8 mouse cellular contexts compared by ENCODE assay signal in genomic region chr8:123807024-123807431, GRCm38 (mm10). TPM values are rescaled to one million over a fixed set of nuclear protein-coding genes. Genes with fewer than 3 reads are reported as not detected.
DNase-seq lines count a peak whose midpoint lies in the region; ATAC-seq and TF ChIP-seq lines count a peak whose summit lies in the region.

No protein-coding gene starts in this region.

- 0 out of 2 replicates have a peak, but pooled peaks have one; percentile 4 for TF ChIP-seq CTCF in hindbrain, postnatal 0 days (IDR thresholded peaks at IDR 0.05; ENCODE audit: low read depth)

- intact Hi-C loops in heart, postnatal 25 days (cut with DNase I), result no loop called here

- 9% methylated on average over 14 of the region's 14 CpGs for WGBS in embryonic facial prominence, embryonic 13.5 days
- WGBS in hindbrain, postnatal 0 days, result 4% methylated on average over 14 of the region's 14 CpGs
- 2% methylated on average over 14 of the region's 14 CpGs for WGBS in liver, embryonic 12.5 days (ENCODE audit: insufficient replicate concordance)
- 9% methylated on average over 14 of the region's 14 CpGs for WGBS in neural tube, embryonic 15.5 days

- H3K27me3 ChIP-seq in embryonic facial prominence, embryonic 13.5 days, result no peaks in the 10 kb centered on the region
- H3K27me3 ChIP-seq in hindbrain, postnatal 0 days (ENCODE audit: insufficient read depth, low read length), result no peaks in the 10 kb centered on the region
- H3K27me3 ChIP-seq in liver, embryonic 12.5 days (replicated peaks), result no peaks in the 10 kb centered on the region
- no peaks in the 10 kb centered on the region for H3K27me3 ChIP-seq in neural tube, embryonic 15.5 days (replicated peaks)

- H3K36me3 ChIP-seq in embryonic facial prominence, embryonic 13.5 days, result 0 out of 2 replicates have a peak, but pooled peaks cover 3% of the 10 kb centered on the region
- no peaks in the 10 kb centered on the region for H3K36me3 ChIP-seq in hindbrain, postnatal 0 days (ENCODE audit: insufficient read depth, low read length)
- H3K36me3 ChIP-seq in liver, embryonic 12.5 days, result peaks cover 13% of the 10 kb centered on the region
- peaks cover 2% of the 10 kb centered on the region; the same call in 1 of the 2 replicates for H3K36me3 ChIP-seq in neural tube, embryonic 15.5 days

- H3K27ac ChIP-seq in embryonic facial prominence, embryonic 13.5 days, result no peak overlapping the region
- 0 out of 2 replicates have a peak overlapping the region, but pooled peaks have one; percentile 82 for H3K27ac ChIP-seq in hindbrain, postnatal 0 days
- peak overlapping the region; percentile 71 for H3K27ac ChIP-seq in liver, embryonic 12.5 days
- no peak overlapping the region for H3K27ac ChIP-seq in neural tube, embryonic 15.5 days (replicated peaks)

- H3K9me3 ChIP-seq in embryonic facial prominence, embryonic 13.5 days, result no peaks in the 10 kb centered on the region
- no peaks in the 10 kb centered on the region for H3K9me3 ChIP-seq in hindbrain, postnatal 0 days (ENCODE audit: low read length)
- H3K9me3 ChIP-seq in liver, embryonic 12.5 days (replicated peaks), result no peaks in the 10 kb centered on the region
- H3K9me3 ChIP-seq in neural tube, embryonic 15.5 days (replicated peaks), result no peaks in the 10 kb centered on the region

- peak overlapping the region; percentile 89 for H3K4me3 ChIP-seq in embryonic facial prominence, embryonic 13.5 days
- peak overlapping the region; percentile 50 for H3K4me3 ChIP-seq in hindbrain, postnatal 0 days (ENCODE audit: low read length)
- H3K4me3 ChIP-seq in liver, embryonic 12.5 days, result peak overlapping the region; percentile 73
- peak overlapping the region; percentile 87 for H3K4me3 ChIP-seq in neural tube, embryonic 15.5 days (replicated peaks)

- peak; percentile 89 for DNase-seq in heart, adult 11 months
- DNase-seq in heart, postnatal 25 days (ENCODE audit: low spot score), result no peak
- DNase-seq in hindbrain, postnatal 0 days (ENCODE audit: low spot score), result peak; percentile 53
- no peak for DNase-seq in adrenal gland, postnatal 25 days
- DNase-seq in Muller cell, postnatal 12 days (ENCODE audit: inconsistent ontology term), result no peak

- peak overlapping the region; percentile 92 for H3K9ac ChIP-seq in embryonic facial prominence, embryonic 13.5 days
- H3K9ac ChIP-seq in hindbrain, postnatal 0 days (replicated peaks; ENCODE audit: low read length), result peak overlapping the region; percentile 69; the same call in 1 of the 2 replicates
- peak overlapping the region; percentile 80 for H3K9ac ChIP-seq in liver, embryonic 12.5 days
- peak overlapping the region; percentile 96; the same call in 1 of the 2 replicates for H3K9ac ChIP-seq in neural tube, embryonic 15.5 days (replicated peaks)

- peak overlapping the region; percentile 90 for H3K4me2 ChIP-seq in embryonic facial prominence, embryonic 13.5 days
- peak overlapping the region; percentile 86 for H3K4me2 ChIP-seq in hindbrain, postnatal 0 days (ENCODE audit: low read depth, low read length)
- peak overlapping the region; percentile 89 for H3K4me2 ChIP-seq in liver, embryonic 12.5 days
- H3K4me2 ChIP-seq in neural tube, embryonic 15.5 days, result peak overlapping the region; percentile 79

- peaks cover 32% of the 10 kb centered on the region for H3K4me1 ChIP-seq in embryonic facial prominence, embryonic 13.5 days
- peaks cover 15% of the 10 kb centered on the region for H3K4me1 ChIP-seq in hindbrain, postnatal 0 days (ENCODE audit: insufficient read depth, low read length)
- peaks cover 66% of the 10 kb centered on the region for H3K4me1 ChIP-seq in liver, embryonic 12.5 days
- H3K4me1 ChIP-seq in neural tube, embryonic 15.5 days, result peaks cover 37% of the 10 kb centered on the region

- ATAC-seq in embryonic facial prominence, embryonic 13.5 days (ENCODE audit: insufficient number of reproducible peaks, insufficient read depth, low FRiP score, low TSS enrichment, low read depth), result no peak
- ATAC-seq in hindbrain, postnatal 0 days, result no peak
- peak; percentile 73 for ATAC-seq in liver, embryonic 12.5 days
- no peak for ATAC-seq in neural tube, embryonic 15.5 days (ENCODE audit: low FRiP score)

RNA-seq across cellular contexts. Expression of gene Rab4a, which starts 1.2 kb away (rescaled TPM):
- total RNA-seq in heart, postnatal 25 days (2021), result 1 to 10 TPM; 8.2 to 8.7 TPM
- 48.9 and 51.7 TPM in 2 replicates for polyA plus RNA-seq in embryonic facial prominence, embryonic 13.5 days (2015; fragmentation: Nextera tagmentation; extraction: Ambion mirVana)
- total RNA-seq in hindbrain, postnatal 0 days (2014; rRNA removed), result 46.3 and 58.3 TPM in 2 replicates
- polyA plus RNA-seq in hindbrain, postnatal 0 days (2015; fragmentation: Nextera tagmentation; extraction: Ambion mirVana), result 94.7 and 96.8 TPM in 2 replicates
- polyA plus RNA-seq in liver, embryonic 12.5 days (2016; fragmentation: Nextera tagmentation; extraction: Ambion mirVana), result 36.3 and 38.3 TPM in 2 replicates
- polyA plus RNA-seq in neural tube, embryonic 15.5 days (2015; fragmentation: Nextera tagmentation; extraction: Ambion mirVana), result 78.2 and 87.0 TPM in 2 replicates
- 23.6 and 24.6 TPM in 2 replicates for total RNA-seq in adrenal gland, postnatal 25 days (2021)

RNA-seq across cellular contexts. Expression of gene Ccsap, which starts 53.0 kb away (rescaled TPM):
- total RNA-seq in heart, postnatal 25 days (2021), result 1 to 10 TPM; 1.3 to 1.6 TPM
- polyA plus RNA-seq in embryonic facial prominence, embryonic 13.5 days (2015; fragmentation: Nextera tagmentation; extraction: Ambion mirVana), result 5.4 and 5.5 TPM in 2 replicates
- 13.4 and 14.8 TPM in 2 replicates for total RNA-seq in hindbrain, postnatal 0 days (2014; rRNA removed)
- 5.0 and 6.4 TPM in 2 replicates for polyA plus RNA-seq in hindbrain, postnatal 0 days (2015; fragmentation: Nextera tagmentation; extraction: Ambion mirVana)
- 5.5 and 5.8 TPM in 2 replicates for polyA plus RNA-seq in liver, embryonic 12.5 days (2016; fragmentation: Nextera tagmentation; extraction: Ambion mirVana)
- 4.2 and 4.8 TPM in 2 replicates for polyA plus RNA-seq in neural tube, embryonic 15.5 days (2015; fragmentation: Nextera tagmentation; extraction: Ambion mirVana)
- 2.7 and 4.4 TPM in 2 replicates for total RNA-seq in adrenal gland, postnatal 25 days (2021)

Comparison
In these comparisons a context has a peak if more than half of its experiments do, and no peak if none do; other contexts are left out.
1. DNase-seq: peak in heart, adult 11 months (single experiment) and hindbrain, postnatal 0 days (single experiment); none in heart, postnatal 25 days (single experiment), adrenal gland, postnatal 25 days (single experiment) and Muller cell, postnatal 12 days (single experiment).
2. H3K27ac ChIP-seq: peak in hindbrain, postnatal 0 days (single experiment) and liver, embryonic 12.5 days (single experiment); none in embryonic facial prominence, embryonic 13.5 days (single experiment) and neural tube, embryonic 15.5 days (single experiment).
3. Peak in every context shown above with its lines, with median percentiles within 50 percentile points of each other: H3K4me2 ChIP-seq, H3K4me3 ChIP-seq and H3K9ac ChIP-seq.